Mouse (Mus musculus): ENCODE results near the gene Stk19. TPM values are rescaled to one million over a fixed set of nuclear protein-coding genes. Genes with fewer than 3 reads are reported as not detected.
A peak's percentile ranks its signal among the peaks of the same experiment; 100 is the strongest.

Gene Stk19
- polyA plus RNA-seq, 1 experiment from 2014 or later: 43.2 TPM

DNA sequence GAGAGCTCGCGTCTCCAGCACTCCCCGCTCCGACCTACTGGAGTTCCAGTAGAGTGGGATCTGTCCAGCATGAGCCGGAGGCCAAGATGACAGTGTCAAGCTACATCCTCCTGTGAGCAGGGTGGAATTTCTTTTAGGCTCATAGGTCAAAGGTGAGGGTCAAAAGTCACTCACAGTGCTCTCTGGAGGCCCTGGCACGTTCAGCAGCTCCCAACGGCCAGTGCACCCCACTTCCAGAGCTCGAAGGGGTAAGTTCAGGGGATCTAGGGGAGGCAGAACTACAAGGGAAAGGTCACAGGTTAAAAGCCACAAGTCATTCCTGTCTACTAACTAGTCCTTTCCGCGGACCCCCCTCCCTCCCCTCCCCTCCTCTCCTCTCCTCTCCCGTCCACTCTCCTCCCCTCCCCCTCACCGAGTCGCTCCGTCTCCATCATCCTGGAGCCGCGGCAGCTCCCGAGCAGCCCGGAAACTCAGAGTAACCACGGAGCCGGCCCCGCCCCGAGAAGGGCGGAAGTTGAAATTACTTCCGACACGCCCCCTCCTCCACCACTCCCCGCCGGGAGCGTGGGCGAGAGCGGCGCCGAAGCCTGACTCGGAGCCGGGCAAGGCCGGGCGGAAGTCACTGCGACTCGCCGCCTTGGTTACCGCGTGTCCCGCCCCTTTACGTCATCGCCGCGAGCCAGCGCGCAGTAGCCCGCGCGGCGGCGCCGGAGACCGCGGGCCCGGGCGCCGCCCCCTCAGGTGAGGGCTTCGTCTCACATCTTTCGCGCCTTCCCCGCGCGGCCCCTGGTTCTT is 13.2 kb upstream of the Stk19 start, which contains the start of the genes Skiv2l and Nelfe:
TSS of gene Skiv2l (minus strand) at position 489 of the 795 bp plus-strand sequence.
TSS of gene Nelfe (plus strand) at position 670 of the 795 bp plus-strand sequence.
- H3K36me3 ChIP-seq (ENCODE audit: control insufficient read depth, insufficient read depth, low read length): peaks cover 26% of the 10 kb centered on the region
- peak within 1 kb of the TSS; percentile 73 for H3K27ac ChIP-seq (ENCODE audit: low read length)
- under 1% methylated on average over 59 of the region's 65 CpGs for WGBS

DNA sequence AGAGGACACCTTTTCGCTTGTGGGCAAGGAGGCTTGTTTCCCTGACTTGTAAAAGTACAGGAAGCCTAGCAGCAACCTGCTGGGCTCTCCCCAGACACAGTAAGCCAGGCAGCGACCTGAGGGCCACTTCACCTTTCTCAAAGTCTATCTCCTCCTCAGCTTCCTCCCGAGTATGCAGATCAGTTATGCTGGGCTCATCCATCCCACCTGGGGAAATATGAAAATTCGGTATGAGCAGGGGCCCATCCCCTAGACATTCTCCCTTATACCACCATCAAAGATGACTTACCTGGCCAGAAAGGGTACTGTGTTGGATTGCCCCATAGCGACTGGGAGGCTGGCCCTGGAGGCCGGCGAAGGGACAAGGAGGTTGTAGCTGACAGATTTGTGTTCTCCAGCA is 10.9 kb upstream of the Stk19 start:
- H3K27ac ChIP-seq (ENCODE audit: low read length): no peak overlapping the region
- no peaks in the 10 kb centered on the region for H3K27me3 ChIP-seq (ENCODE audit: control insufficient read depth, insufficient read depth, low read depth, low read length)
- H3K4me1 ChIP-seq (ENCODE audit: control insufficient read depth, insufficient read depth, low read length): peaks cover 19% of the 10 kb centered on the region
- no peaks in the 10 kb centered on the region for H3K9me3 ChIP-seq (replicated peaks; ENCODE audit: control insufficient read depth, low read length, poor library complexity, severe bottlenecking)
- H3K36me3 ChIP-seq (ENCODE audit: control insufficient read depth, insufficient read depth, low read length): peaks cover 28% of the 10 kb centered on the region
- no peak for ATAC-seq
- H3K9ac ChIP-seq (ENCODE audit: low read depth, low read length): no peak overlapping the region
- H3K4me3 ChIP-seq (ENCODE audit: low read depth, low read length): no peak overlapping the region
- 92% methylated on average over 7 of the region's 7 CpGs for WGBS
- H3K4me2 ChIP-seq (ENCODE audit: low read length): no peak overlapping the region

More for the DNA sequence above, 13.2 kb upstream of the Stk19 start, which contains the start of the genes Skiv2l and Nelfe:
- Histone ChIP-seq H3K4me3 (ENCODE audit: low read depth, low read length) (peak within 1 kb of the TSS; percentile 84), H3K27me3 (ENCODE audit: control insufficient read depth, insufficient read depth, low read depth, low read length) (no peaks in the 10 kb centered on the region), H3K9ac (ENCODE audit: low read depth, low read length) (peak within 1 kb of the TSS; percentile 86), H3K9me3 (replicated peaks; ENCODE audit: control insufficient read depth, low read length, poor library complexity, severe bottlenecking) (no peaks in the 10 kb centered on the region), H3K4me1 (ENCODE audit: control insufficient read depth, insufficient read depth, low read length) (peaks cover 19% of the 10 kb centered on the region), H3K4me2 (ENCODE audit: low read length) (peak within 1 kb of the TSS; percentile 86)
- peak; percentile 97 for ATAC-seq

GRCm38 (mm10) chr17:34847192-34847591 is 10.4 kb upstream of the Stk19 start:
- H3K4me2 ChIP-seq (ENCODE audit: low read length): no peak overlapping the region
- no peak overlapping the region for H3K4me3 ChIP-seq (ENCODE audit: low read depth, low read length)
- H3K4me1 ChIP-seq (ENCODE audit: control insufficient read depth, insufficient read depth, low read length): peaks cover 19% of the 10 kb centered on the region
- peaks cover 28% of the 10 kb centered on the region for H3K36me3 ChIP-seq (ENCODE audit: control insufficient read depth, insufficient read depth, low read length)
- no peak overlapping the region for H3K27ac ChIP-seq (ENCODE audit: low read length)
- WGBS: 82% methylated on average over 6 of the region's 6 CpGs
- H3K9ac ChIP-seq (ENCODE audit: low read depth, low read length): no peak overlapping the region
- no peaks in the 10 kb centered on the region for H3K27me3 ChIP-seq (ENCODE audit: control insufficient read depth, insufficient read depth, low read depth, low read length)
- H3K9me3 ChIP-seq (replicated peaks; ENCODE audit: control insufficient read depth, low read length, poor library complexity, severe bottlenecking): no peaks in the 10 kb centered on the region
- no peak for ATAC-seq

DNA sequence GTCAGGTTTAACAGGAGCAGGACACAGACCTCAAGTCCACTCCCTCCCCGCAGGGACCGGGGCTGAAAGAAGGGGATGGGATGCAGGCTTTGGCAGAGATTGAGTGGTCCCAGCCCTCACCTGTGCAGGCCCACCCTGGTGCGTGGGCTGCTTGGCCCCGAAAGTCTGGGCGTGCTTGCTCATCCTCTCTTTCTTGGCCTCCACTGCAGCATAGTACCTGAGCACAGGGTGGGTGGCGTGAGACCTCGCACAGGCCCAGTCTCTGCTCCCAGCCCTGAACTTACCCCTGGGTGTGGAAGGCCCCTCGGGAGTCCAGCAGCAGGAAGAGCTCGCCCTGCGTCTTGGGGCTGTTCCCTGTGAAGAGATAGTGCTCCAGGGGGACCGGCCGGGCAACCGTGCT is 8.1 kb upstream of the Stk19 start:
- Histone ChIP-seq H3K4me3 (ENCODE audit: low read depth, low read length) (no peak overlapping the region), H3K36me3 (ENCODE audit: control insufficient read depth, insufficient read depth, low read length) (peaks cover 40% of the 10 kb centered on the region), H3K4me2 (ENCODE audit: low read length) (no peak overlapping the region), H3K9me3 (replicated peaks; ENCODE audit: control insufficient read depth, low read length, poor library complexity, severe bottlenecking) (no peaks in the 10 kb centered on the region), H3K27ac (ENCODE audit: low read length) (no peak overlapping the region), H3K27me3 (ENCODE audit: control insufficient read depth, insufficient read depth, low read depth, low read length) (no peaks in the 10 kb centered on the region), H3K4me1 (ENCODE audit: control insufficient read depth, insufficient read depth, low read length) (peaks cover 5% of the 10 kb centered on the region), H3K9ac (ENCODE audit: low read depth, low read length) (no peak overlapping the region)
- ATAC-seq: no peak
- 95% methylated on average over 13 of the region's 13 CpGs for WGBS

- H3K9ac ChIP-seq (ENCODE audit: low read depth, low read length): no peak overlapping the region
- no peak overlapping the region for H3K27ac ChIP-seq (ENCODE audit: low read length)
- no peak overlapping the region for H3K4me2 ChIP-seq (ENCODE audit: low read length)
- peaks cover 13% of the 10 kb centered on the region for H3K4me1 ChIP-seq (ENCODE audit: control insufficient read depth, insufficient read depth, low read length)
- no peaks in the 10 kb centered on the region for H3K27me3 ChIP-seq (ENCODE audit: control insufficient read depth, insufficient read depth, low read depth, low read length)
- H3K4me3 ChIP-seq (ENCODE audit: low read depth, low read length): no peak overlapping the region
- no peaks in the 10 kb centered on the region for H3K9me3 ChIP-seq (replicated peaks; ENCODE audit: control insufficient read depth, low read length, poor library complexity, severe bottlenecking)
- peaks cover 35% of the 10 kb centered on the region for H3K36me3 ChIP-seq (ENCODE audit: control insufficient read depth, insufficient read depth, low read length)
- ATAC-seq: no peak
- 86% methylated on average over 6 of the region's 6 CpGs for WGBS
Observed at GRCm38 (mm10) chr17:34840736-34841307, 4.1 kb upstream of the Stk19 start.

- Histone ChIP-seq H3K4me2 (ENCODE audit: low read length) (no peak overlapping the region), H3K27me3 (ENCODE audit: control insufficient read depth, insufficient read depth, low read depth, low read length) (no peaks in the 10 kb centered on the region), H3K4me1 (ENCODE audit: control insufficient read depth, insufficient read depth, low read length) (peaks cover 26% of the 10 kb centered on the region), H3K36me3 (ENCODE audit: control insufficient read depth, insufficient read depth, low read length) (peaks cover 25% of the 10 kb centered on the region), H3K27ac (ENCODE audit: low read length) (no peak overlapping the region), H3K9me3 (replicated peaks; ENCODE audit: control insufficient read depth, low read length, poor library complexity, severe bottlenecking) (no peaks in the 10 kb centered on the region), H3K9ac (ENCODE audit: low read depth, low read length) (no peak overlapping the region), H3K4me3 (ENCODE audit: low read depth, low read length) (no peak overlapping the region)
- WGBS: 91% methylated on average over 7 of the region's 7 CpGs
- ATAC-seq: no peak
Observed at GRCm38 (mm10) chr17:34838785-34839184, 2.0 kb upstream of the Stk19 start.

GRCm38 (mm10) chr17:34837464-34838324 is 949 bp upstream of the Stk19 start:
- no peaks in the 10 kb centered on the region for H3K9me3 ChIP-seq (replicated peaks; ENCODE audit: control insufficient read depth, low read length, poor library complexity, severe bottlenecking)
- H3K9ac ChIP-seq (ENCODE audit: low read depth, low read length): peak overlapping the region; percentile 85
- H3K4me1 ChIP-seq (ENCODE audit: control insufficient read depth, insufficient read depth, low read length): peaks cover 26% of the 10 kb centered on the region
- 42% methylated on average over 43 of the region's 43 CpGs for WGBS
- H3K4me2 ChIP-seq (ENCODE audit: low read length): peak overlapping the region; percentile 99
- peak; percentile 4 for ATAC-seq
- H3K4me3 ChIP-seq (ENCODE audit: low read depth, low read length): peak overlapping the region; percentile 80
- H3K27ac ChIP-seq (ENCODE audit: low read length): peak overlapping the region; percentile 86
- peaks cover 21% of the 10 kb centered on the region for H3K36me3 ChIP-seq (ENCODE audit: control insufficient read depth, insufficient read depth, low read length)
- no peaks in the 10 kb centered on the region for H3K27me3 ChIP-seq (ENCODE audit: control insufficient read depth, insufficient read depth, low read depth, low read length)

- Histone ChIP-seq H3K4me1 (ENCODE audit: control insufficient read depth, insufficient read depth, low read length) (peaks cover 26% of the 10 kb centered on the region), H3K27ac (ENCODE audit: low read length) (peak overlapping the region; percentile 86), H3K9ac (ENCODE audit: low read depth, low read length) (peak overlapping the region; percentile 85), H3K9me3 (replicated peaks; ENCODE audit: control insufficient read depth, low read length, poor library complexity, severe bottlenecking) (no peaks in the 10 kb centered on the region), H3K4me2 (ENCODE audit: low read length) (peak overlapping the region; percentile 99), H3K36me3 (ENCODE audit: control insufficient read depth, insufficient read depth, low read length) (peaks cover 20% of the 10 kb centered on the region), H3K4me3 (ENCODE audit: low read depth, low read length) (peak overlapping the region; percentile 80), H3K27me3 (ENCODE audit: control insufficient read depth, insufficient read depth, low read depth, low read length) (no peaks in the 10 kb centered on the region)
- WGBS: 3% methylated on average over 37 of the region's 48 CpGs
- ATAC-seq: peak; percentile 77
Observed at GRCm38 (mm10) chr17:34836155-34836855, 440 bp downstream of the Stk19 start.
